Mouse (Mus musculus) brain, embryonic 14.5 days (tissue): ENCODE measurements around the gene Cdipt. TPM values are rescaled to one million over a fixed set of nuclear protein-coding genes. Genes with fewer than 3 reads are reported as not detected.

Experiments used
- DNase-seq: peaks from one replicate; pipeline ENCODE4 v3.0.0-alpha.2; 2011; ENCODE audit warnings: low read depth
- CTCF ChIP-seq: fragments of 200-500 bp; IDR thresholded peaks from 2 replicates; pipeline ENCODE4 v1.5.1; 2012; ENCODE audit warnings: inconsistent platforms, mild to moderate bottlenecking, moderate library complexity, borderline replicate concordance; ENCODE audit not compliant: insufficient read depth, insufficient read length; ENCODE audit errors: extremely low read depth
- POLR2A ChIP-seq: fragments of 200-500 bp; IDR thresholded peaks from 2 replicates; pipeline ENCODE4 v1.6.1; 2012; ENCODE audit warnings: mild to moderate bottlenecking, inconsistent platforms, borderline replicate concordance; ENCODE audit not compliant: poor library complexity, insufficient read depth, insufficient read length, severe bottlenecking; ENCODE audit errors: extremely low read depth
- polyA plus RNA-seq: library from polyadenylated mRNA; depleted of rRNA; stranded (reverse); fragments of >200 nt; gene quantifications from 2 replicates; pipeline ENCODE4 v1.2.3, GENCODE M21; 2012

The Cdipt gene
- polyA plus RNA-seq, 1 experiment, result 153 TPM

DNA sequence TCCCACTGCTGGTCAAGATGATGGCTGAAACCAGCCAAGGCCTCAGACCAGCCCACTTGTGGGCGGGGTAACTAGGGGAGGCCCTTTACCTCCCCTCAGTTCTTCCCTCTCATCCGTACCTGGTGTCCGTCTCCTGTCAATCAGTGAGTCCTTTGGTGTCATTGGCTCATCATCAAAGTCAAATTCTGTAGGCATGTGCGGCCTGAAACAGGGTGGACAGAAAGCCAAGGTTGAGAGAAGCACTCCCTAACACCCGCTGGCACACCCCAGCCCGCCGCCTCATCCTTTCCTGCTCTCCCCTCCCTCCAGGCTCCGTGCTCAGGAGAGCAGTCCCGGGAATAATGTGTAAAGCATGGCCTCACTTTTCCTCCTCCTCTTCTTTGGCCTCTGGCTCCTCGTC is 40.4 kb downstream of the Cdipt start:
- no peak for TF ChIP-seq POLR2A
- TF ChIP-seq CTCF, result no peak

DNA sequence TGATC is 40.6 kb downstream of the Cdipt start, which contains the start of gene Pagr1b:
Gene Pagr1b, minus strand, starts transcription at position 4 of the 5 bp plus-strand sequence.
- no peak for DNase-seq
- TF ChIP-seq POLR2A, result no peak
- TF ChIP-seq CTCF, result no peak

More for the DNA sequence above, 40.4 kb downstream of the Cdipt start:
- peak; percentile 57 for DNase-seq

DNA sequence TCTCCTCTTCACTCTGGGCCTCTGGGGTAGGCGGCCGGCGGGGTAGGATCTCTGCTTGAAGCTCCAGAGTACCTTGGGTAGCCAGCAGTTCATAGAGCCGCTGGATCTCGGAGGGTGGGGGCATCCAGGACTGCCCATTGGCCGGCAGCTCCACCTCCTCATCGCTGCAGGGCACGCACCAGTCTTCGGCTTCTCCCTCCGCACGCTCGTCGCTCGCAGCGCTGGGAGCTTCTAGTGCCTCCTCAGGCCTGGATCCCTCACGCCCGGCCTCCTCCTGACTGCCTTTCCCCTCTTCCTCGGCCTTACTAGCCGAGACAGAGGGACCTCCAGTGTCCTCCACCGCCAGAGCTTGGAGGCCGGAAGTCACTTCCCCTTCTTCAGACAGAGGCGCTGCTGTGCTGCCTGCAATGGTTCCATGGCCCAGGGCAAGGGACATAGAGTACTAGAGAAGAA is 40.8 kb downstream of the Cdipt start:
- TF ChIP-seq CTCF (no peak), POLR2A (no peak; the same call in 1 of the 2 replicates)
- DNase-seq, result no peak

DNA sequence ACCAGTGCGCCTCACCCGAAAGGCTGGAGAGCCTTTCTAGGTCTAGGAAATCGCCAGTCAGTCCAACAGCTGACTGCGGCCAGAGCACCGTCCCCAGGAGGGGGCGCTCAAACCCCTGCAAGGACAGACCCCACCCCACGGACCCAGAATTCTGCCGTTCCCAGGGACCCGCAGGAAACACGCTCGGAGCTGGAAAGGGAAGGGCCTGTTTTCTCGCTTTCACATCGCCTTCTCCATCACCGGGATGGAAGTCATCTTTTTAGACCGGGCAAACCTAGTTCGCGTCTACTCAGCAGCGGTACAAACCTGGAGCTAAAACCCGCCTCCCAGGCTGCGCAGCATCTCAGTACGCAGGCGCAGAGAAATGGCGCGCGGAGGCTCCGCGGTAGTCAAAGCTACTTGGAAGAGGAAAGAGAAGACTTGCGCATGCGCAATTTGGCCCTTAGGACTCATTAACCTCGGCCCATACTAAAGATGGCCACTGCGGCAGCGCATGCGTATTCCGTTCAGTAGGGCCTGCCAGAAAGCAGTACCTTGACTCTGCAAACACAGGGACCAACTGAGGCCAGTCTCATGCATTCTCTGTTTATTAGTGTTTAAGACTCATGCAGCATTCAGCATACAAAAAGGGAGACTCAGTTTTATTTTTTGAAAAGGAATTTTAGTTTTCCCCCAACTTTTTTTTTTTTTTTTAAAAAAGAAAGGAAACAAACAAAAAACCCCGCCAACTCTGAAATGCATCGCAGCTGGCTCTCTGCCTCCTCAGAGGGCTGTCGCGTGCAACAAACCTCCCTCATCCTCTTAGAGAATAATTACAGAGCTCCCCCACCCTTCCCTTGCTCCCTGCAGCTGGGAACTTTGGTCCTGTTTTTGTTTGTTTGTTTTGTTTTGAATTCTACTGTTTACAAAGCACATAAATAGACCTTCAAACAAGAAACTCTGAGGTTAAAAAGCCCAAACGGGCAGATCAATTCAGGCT is 41.5 kb downstream of the Cdipt start, which contains the start of gene Pagr1a:
Gene Pagr1a, minus strand, starts transcription at position 382 of the 979 bp plus-strand sequence.
- peak; percentile 100 for DNase-seq
- no peak; the same call in 1 of the 2 replicates for TF ChIP-seq POLR2A
- TF ChIP-seq CTCF, result peak; percentile 85

DNA sequence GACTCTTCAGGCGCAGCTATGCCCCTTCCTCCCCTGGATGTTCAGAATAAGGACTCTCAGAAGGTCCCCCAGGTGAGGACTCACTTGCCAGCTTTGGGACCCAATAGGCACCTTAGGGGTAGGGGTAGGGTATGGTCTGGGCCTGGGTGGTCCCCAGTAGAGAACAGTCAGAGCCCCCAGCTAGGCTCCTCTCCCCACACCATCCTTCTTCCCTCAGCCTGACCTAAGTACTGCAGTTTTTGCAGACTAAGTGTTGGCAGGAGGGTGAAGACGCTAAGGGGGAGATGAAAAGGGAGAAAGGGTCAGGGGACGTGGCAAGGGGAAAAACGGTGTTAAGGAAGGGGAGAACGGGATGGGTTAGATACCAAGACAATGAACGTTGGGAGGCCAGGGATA is 42.2 kb downstream of the Cdipt start:
- no peak for DNase-seq

DNA sequence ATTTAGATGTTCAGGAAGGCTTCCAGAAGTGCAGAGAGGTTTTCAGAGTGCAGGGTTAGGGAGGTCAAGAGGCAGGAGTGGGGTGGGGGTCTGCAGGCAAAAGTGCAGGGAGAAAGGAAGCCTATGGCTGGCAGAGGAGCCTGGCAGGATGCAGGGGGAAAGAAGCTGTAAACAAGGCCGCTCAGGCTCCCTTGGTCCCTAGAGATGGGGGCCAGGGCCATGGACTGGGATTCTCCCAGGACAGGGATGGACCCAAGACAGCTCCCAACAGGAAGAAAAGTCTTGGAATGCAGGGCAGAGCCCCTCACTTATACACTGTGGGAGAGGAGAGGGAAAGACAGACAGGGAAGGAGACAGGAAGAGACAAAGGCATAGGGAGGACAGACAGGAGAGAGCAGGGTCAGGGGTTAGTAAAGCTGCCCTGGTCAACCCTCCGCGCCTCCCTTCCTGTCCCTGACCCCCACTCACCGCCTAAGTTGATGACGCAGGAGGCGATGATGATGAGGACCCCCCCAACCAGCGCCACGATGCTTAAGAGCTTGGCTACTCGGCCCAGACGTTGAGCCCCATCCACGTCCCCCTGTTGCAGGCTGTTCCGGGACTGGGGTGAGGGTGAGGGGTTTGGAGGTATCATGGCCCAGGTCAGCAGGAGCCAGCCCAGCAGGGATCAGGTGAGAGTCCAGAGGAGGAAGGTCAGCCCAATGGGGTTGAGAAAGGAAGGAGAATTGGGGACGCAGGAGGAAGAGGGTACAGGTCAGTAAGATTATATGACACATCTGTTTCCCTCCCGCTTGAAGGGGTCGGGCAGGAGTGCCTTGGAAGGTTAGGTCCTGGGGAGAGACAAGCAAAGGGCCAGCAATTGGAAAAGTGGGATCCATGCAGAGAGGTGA is 42.9 kb downstream of the Cdipt start:
- DNase-seq, result no peak
- TF ChIP-seq POLR2A (no peak), CTCF (no peak)

More for the DNA sequence above, 42.2 kb downstream of the Cdipt start:
- no peak for TF ChIP-seq POLR2A
- TF ChIP-seq CTCF, result no peak

DNA sequence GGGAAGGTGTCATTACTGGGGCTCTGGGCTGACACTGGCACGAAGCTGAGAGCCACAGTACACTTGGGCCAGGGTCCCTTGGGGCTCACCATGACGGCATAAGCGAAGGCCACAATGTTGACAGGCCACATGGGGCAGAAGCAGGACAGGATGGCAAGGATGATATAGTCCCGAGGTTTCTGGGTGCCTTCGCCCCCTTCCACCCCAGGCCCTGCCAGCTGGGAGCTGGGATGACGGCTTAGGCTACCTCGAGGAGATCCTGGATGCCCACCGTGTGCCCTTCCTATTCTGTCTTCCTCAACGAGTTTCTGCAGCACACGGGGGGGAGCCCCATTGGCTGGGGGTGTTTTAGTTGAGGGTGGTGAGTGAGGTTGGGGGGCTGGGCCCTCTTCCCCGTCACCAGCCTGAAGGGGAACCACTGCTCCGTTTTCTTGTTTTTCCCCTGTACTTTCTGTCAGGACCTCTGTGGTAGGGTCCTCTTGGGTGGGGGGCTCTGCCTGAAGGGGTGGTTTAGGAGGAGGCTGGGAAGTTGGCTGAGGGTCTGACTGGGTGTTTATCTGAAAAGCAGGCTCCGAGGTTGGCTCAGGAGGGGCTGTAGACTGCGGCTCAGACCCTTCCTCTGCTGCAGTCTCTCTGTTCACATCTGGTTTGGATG is 43.7 kb downstream of the Cdipt start:
- DNase-seq, result no peak
- TF ChIP-seq CTCF (no peak), POLR2A (no peak)

DNA sequence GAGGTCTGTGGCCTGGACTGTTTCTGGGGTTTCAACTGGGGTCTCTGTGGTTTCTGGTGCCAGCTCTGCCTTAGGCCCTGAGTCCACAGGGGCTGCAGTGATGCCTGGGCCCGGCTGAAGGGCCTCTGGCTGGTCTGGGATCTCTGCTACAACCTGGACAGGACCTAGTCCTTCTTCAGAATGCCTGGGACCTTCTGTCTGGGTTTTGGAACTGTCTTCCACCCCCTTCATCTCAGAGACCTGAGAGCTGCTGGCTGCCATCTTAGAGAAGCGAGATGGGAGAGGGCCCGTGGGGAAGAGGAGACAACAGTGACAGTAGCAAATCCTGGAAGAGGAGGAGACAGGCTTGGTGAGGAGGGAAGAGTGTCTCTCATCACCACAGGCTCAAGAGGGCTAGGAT is 44.3 kb downstream of the Cdipt start:
- TF ChIP-seq POLR2A (no peak), CTCF (no peak)
- DNase-seq, result no peak

DNA sequence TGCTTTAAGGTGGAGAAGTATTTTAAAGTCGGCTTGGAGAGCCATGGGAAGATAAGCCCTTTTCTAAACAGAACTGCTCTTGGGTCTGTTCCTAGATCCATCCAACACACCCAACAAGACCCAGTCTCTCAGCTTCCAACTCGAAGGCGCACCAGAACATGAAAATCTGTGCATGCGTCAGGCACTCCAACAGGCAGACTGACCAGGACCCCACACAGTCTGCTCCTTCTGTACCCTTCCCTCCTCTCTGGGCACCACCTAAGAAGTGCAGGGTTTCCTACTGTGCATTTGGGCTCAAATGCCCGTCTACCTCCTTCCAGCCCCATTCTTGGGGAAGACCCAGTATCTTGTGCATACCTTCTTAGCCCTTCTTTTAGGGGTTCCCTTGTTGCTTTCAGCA is 44.8 kb downstream of the Cdipt start:
- DNase-seq, result no peak
- TF ChIP-seq CTCF (no peak), POLR2A (no peak)

DNA sequence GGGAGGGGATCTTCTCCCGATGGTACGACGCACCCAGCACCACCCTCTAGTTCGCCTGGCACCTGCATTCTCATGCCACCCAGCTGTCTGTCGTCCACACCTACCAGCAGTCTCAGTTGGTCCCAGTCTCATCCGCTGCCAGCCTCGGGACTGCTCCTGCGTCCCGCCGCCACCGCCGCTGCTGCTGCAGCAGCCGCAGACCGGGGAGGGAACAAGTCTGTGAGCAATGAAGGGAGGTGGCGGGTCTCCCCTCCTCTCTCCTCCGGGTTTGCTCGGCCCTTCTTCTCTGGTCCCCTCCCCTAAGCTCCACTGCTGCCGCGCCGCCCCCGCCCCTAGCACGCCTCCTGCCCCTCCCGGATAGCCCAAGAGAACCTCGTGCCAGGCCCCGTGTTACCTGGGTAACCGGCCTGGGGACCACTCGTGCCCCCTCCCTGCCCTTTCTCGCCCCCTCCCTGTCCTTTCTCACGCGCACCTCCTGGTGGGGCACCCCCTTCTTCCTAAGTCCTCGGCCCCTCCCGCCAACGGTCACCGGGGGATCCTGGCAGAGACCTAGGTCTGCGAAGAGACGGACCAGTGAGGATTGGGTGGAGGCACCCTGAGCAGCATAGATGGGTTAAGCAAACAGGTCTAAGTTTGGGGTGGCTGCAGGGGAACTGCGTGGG is 45.3 kb downstream of the Cdipt start, which contains the start of the genes Gm42742 and Prrt2:
Gene Gm42742, minus strand, starts transcription at position 197 of the 662 bp plus-strand sequence.
Gene Prrt2, minus strand, starts transcription at position 311 of the 662 bp plus-strand sequence.
- peak; percentile 88 for DNase-seq
- TF ChIP-seq CTCF (no peak), POLR2A (peak; percentile 28; the same call in 1 of the 2 replicates)

DNA sequence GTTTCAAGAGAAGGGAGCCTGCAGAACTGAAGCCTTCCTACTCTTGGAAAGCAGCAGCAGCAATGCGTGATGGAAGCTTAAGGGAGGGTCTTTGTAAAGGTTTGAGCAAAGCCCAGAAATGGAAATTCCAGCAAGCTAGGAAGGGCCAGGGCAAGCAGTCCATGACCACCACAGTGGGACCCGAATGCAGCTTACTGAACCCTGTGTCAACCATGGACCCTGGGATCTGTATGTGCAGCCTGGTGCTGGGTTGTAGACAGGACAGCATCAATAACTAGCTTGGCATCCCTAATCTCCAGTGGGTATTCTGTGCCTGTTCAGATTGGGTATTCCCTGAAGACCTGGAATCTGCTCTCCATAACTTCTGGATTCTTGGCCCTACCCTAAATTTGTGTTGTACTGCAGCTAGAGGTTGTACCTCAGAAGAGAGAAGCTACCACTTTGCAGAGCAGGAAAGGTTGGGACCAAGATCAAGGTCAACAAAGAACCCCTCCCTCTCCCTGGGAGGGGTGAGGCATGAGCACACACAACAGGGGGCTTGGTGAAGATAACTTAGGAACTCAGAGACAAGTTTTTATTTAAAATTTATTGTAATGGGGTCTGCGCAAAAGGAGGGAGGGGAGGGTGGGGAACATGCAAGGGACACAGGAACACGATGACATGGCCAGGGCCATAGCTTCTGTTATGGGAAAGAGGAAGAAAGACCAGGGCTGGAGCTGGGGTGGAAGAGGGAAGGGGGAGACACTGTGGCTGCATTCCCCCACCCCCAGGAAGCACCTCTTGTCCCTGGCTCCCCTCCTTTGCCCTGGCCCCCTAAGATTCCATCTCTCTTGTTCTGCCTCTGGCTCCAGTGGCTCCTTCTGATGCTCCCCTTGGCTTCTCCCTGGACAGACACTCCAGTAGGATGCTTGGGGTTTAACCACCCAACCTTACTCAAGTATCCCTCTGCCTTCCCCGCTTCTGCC is 46.1 kb downstream of the Cdipt start:
- no peak for DNase-seq
- TF ChIP-seq POLR2A, result no peak
- no peak for TF ChIP-seq CTCF
